Mouse (Mus musculus): ENCODE measurements around the gene Rufy2.

DNA sequence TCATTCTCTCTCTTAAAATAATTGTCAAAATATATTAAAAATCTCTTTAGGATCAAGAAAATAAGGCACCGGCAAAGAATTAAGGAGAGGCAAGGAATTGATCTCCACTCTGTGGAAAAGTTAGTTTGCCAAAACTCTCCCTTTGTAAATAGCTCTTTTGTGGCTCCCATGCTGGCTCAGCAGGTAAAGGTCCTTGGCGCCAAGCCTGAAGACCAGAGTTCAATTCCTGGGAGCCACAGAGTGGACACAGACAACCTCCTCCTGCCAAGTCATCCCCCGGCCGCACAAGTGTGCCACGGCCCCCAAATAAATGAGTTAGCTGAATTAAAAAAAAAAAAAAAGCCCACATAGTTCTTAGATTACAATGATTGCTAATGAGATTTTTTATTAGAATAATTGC, 82.7 kb downstream of the Rufy2 start:
- TF ChIP-seq CTCF (IDR thresholded peaks at IDR 0.05; ENCODE audit: control insufficient read depth, insufficient read depth, low read length): no peak
- no peak for TF ChIP-seq POLR2A (IDR thresholded peaks at IDR 0.05; ENCODE audit: borderline replicate concordance, control insufficient read depth, low read depth, low read length)

Data from bone marrow, adult 2 months (tissue).